Mouse (Mus musculus) right cerebral cortex, postnatal 4 days (tissue): ENCODE measurements around the gene Vmn2r53.
"Not testable (repeated sequence)": the region's sequence is repeated elsewhere in the genome, so short reads cannot be mapped to it uniquely, and the experiment has no call there.

Source experiments
- DNase-seq: peaks from one replicate; pipeline ENCODE4 v3.0.0-alpha.2; 2022

The Vmn2r53 gene

DNA sequence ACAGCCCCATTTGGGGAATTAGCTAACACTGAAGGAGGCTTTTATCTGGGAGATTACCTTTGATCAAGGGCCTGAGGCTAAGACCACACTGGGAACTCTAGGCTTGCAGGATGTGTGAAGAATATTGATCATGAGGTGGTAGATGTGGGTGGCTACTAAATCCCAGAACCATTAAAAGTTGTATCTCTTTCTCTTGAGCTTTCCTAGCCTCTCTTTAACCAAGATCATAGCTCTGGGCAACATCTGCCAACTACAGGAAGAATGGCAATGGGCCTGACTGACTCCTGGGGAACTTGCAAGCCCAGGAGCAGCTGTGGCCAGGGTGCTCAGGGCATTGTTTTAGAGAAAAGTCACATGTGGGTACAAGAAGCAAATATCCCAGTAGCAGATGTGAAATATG is at the start of gene Vmn2r53:
TSS of gene Vmn2r53 (minus strand) at position 101 of the 400 bp plus-strand sequence.
- no peak for DNase-seq

DNA sequence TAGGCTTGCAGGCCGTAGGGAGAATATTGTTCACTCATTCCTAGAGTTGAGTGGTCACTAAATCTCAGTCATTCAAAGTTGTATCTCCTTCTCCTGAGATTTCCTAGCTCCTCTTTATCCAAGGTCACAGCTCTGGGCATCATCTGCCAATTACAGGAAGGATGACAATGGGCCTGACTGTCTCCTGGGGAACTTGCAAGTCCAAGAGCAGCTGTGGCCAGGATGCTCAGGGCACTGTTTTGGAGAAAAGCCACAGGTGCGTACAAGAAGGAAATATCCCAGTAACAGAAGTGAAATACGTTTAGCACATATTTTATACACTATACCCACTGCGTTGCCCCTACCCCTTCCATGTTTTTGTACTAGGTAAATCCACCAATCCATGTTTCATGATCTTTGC is 31.6 kb upstream of the Vmn2r53 start, which contains the start of gene Vmn2r54:
TSS of gene Vmn2r54 (minus strand) at position 101 of the 400 bp plus-strand sequence.
- DNase-seq = not testable (repeated sequence)
